Mouse (Mus musculus) splenic B cell, adult 2 months (primary cell): ENCODE results near the gene Med25.
"Not testable (repeated sequence)": the region's sequence is repeated elsewhere in the genome, so short reads cannot be mapped to it uniquely, and the experiment has no call there.

Experiments
- DNase-seq: peaks from one replicate; pipeline ENCODE4 v3.0.0-alpha.2; 2011; ENCODE audit warnings: low read depth, low spot score
- H3K27me3 ChIP-seq: 2 replicates; pipeline ENCODE4 v1.6.1; 2012; ENCODE audit warnings: mild to moderate bottlenecking, low read length, moderate library complexity, mixed read lengths; ENCODE audit not compliant: control insufficient read depth, poor library complexity, insufficient read depth, severe bottlenecking
- H3K36me3 ChIP-seq: 2 replicates; pipeline ENCODE4 v1.6.1; 2012; ENCODE audit warnings: mild to moderate bottlenecking, low read length, moderate library complexity, mixed read lengths; ENCODE audit not compliant: control insufficient read depth, poor library complexity, insufficient read depth, severe bottlenecking

Med25 gene

DNA sequence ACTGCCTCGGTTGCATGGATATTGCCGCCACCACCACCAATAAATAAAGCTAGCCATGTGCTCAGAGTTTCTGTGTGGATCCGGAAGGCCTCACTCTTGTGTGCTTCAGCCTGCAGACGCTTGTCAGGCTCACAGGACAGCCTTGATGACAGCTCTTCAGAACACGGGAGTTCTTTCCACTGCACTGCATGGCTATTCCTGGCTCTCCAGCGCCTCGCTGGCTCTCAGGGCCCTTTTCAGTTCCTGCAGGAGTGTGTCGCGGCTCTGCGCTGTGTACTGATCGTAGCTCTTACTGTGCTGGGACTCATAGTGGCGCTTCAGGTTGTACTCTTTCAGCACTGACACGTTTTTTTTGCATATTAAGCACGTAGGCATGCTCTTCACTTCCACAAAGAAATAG lies 14.7 kb downstream of the Med25 start:
- no peak for DNase-seq
- H3K27me3 ChIP-seq: no peaks in the 10 kb centered on the region
- H3K36me3 ChIP-seq: peaks cover 9% of the 10 kb centered on the region

DNA sequence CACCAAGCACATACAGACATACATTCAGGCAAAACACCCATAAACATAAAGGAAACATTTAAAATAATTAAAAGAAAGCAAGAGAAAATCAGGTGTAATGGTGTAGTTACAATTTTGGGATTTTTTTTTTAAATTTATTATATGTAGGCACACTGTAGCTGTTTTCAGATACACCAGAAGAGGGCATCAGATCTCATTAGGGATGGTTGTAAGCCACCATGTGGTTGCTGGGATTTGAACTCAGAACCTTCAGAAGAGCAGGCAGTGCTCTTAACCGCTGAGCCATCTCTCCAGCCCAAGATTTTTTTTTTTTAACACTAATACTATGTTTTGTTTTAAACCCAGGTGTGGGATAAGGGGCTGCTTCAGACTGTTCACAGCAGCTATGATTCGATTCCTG lies 20.7 kb downstream of the Med25 start:
- DNase-seq, H3K27me3 ChIP-seq, H3K36me3 ChIP-seq: not testable (repeated sequence)

DNA sequence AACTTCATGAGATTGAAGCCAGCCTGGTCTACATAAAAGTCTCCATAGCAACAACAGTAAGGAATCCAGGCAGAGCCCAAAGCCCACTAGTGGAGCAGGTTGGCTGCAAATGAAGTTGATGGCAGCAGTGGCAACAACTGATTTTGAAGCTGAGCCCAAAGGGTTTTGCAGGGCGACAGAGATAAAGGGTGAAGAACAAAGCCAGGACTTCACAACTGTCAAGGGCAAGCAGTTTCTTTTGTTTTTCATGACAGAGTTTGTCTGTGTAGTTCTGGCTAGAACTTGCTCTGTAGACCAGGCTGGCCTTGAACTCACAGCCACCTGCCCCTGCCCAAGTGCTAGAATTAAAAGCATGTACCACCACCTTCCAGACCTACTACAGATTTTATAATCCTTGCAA lies 21.3 kb downstream of the Med25 start:
- DNase-seq: no peak
- Histone ChIP-seq H3K36me3 (no peaks in the 10 kb centered on the region), H3K27me3 (no peaks in the 10 kb centered on the region)

DNA sequence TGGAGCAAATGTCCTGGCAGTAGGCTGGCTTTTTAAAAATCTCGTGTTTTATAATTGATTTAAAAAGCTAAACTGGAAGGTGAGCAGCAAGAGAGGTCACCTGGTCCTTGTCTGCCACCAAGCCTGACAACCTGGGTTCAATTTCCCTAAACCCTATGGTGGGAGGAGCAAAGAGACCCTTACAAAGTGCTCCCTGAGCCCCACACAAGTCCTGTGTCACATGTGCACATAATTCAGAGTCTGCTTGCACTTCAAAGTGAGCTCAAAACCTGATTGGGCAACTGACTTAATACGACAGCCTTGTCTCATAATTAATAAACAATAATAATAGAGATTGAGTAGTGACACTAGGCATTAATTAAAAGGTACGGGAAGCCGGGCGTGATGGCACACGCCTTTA lies 21.9 kb downstream of the Med25 start:
- no peak for DNase-seq

DNA sequence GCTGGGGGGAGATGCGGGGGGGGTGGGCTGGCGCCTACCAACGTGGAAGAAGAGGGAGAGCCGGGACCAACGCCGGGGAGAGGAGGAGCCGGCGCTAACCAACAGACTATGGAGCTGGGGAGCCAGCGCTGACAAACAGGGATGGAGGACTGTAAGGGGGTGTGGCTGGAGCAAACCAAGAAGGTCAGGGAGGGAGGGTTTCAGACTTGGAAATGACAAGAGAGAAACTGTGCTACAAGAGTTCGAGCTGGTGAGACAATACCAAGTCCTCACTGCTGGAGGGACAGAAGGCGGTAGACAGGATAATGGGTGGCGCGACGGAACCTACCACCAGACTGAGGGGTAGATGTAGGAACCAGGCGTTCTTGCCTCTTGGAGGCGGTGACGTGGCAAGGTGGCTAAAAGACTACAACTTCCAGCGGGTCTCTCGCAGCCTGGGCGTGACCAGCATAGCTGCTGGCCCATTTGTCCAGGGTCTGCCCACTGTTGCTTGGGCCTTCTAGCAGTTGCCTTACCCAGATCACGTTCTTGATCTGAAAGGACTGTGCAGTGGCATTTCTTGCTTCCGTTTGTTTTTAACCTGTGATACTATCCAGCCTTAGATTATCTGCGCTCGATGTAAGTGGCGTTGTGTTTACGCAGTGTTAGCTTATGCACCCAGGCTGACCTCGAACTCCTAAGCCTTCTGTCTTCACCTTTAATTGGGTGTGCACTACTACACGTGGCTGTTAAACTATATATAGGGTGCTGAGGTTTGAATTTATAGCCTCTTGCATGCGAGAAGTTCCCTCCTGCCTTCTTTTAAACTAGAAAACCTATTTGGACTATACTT lies 22.6 kb downstream of the Med25 start, which contains the start of gene Ptov1:
Gene Ptov1 (minus strand): TSS at position 92 of the 832 bp plus-strand sequence.
- Histone ChIP-seq H3K27me3 (no peaks in the 10 kb centered on the region), H3K36me3 (no peaks in the 10 kb centered on the region)
- peak; percentile 78 for DNase-seq

More for the DNA sequence above, 21.9 kb downstream of the Med25 start:
- H3K27me3 ChIP-seq: no peaks in the 10 kb centered on the region
- H3K36me3 ChIP-seq: no peaks in the 10 kb centered on the region

DNA sequence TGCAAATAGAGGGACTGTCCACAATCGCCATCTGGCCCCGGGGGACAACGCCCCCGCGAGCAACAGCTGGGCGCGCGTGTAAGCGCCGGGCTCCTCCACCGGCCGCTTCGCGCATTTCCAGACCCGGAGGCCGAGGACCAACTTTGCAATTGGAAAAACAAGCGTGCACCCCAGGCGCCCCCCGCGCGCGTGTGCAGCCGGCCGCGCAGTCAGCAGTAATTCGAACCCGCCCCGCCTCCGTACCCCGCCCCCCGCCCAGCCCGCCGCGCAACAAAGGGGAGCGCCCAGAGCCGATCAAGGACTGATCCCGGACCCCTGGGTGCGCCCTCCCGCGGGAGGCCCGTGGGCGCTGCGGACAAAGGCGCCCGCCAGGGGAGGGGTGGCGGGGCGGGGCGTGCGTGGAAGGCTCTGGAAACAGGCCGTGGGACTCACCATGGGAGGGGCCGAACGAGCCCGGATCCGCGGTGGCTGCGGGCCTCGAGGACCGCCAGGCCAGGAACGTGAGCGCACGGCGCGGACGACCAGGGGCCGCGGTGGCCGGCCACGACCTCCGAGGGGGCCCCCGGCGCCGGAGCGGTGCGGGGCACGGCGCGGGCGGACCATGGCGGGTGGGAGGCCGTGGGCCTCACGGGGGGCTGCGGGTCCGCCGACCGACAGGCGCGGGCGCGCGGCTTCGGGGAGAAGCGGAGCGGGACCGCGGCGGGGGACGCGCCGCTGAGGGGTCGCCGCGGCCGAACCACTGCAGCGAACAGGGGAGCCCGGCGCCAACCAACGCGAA lies 23.4 kb downstream of the Med25 start:
- peak; percentile 60 for DNase-seq
- Histone ChIP-seq H3K27me3 (no peaks in the 10 kb centered on the region), H3K36me3 (no peaks in the 10 kb centered on the region)

DNA sequence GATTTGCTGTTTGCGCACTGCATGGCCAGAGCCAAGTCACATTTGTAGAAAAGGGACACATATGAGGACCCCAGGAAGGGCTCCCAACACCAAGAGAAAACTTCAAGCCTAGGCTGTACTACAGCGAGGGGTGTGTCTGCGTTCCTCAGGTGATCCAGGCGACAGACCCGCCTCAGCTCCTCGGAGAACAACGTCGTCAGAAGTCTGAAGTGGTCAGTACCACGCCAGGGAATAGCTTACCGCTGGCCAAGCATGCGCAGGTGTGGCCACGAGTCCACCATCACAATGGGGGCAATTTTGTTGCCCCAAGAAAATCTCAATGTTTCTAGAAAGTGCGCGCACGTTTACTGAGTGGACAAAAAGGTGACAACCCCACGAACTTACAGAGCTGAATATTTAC lies 24.0 kb downstream of the Med25 start:
- H3K36me3 ChIP-seq: no peaks in the 10 kb centered on the region
- no peaks in the 10 kb centered on the region for H3K27me3 ChIP-seq
- DNase-seq: no peak

DNA sequence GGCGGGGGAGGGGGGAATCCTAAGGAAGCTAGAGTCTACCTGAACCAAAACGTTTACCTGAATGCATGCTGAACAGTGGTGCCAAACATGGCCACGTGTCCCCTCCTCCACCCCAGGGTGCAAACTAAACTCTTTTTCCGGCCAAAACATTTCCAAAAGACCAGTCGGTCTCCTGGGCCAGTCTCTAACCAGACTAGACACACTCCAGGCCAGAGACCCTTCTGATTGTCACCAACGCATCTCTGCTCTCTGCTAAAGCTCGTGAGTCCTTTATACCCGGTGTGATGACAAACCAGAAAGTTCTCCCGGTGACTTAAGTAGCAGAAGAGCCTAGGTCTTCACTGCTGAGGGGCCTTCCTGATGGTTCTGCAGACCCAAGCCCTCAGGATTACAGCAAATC lies 24.7 kb downstream of the Med25 start:
- no peaks in the 10 kb centered on the region for H3K27me3 ChIP-seq
- no peaks in the 10 kb centered on the region for H3K36me3 ChIP-seq
- no peak for DNase-seq

DNA sequence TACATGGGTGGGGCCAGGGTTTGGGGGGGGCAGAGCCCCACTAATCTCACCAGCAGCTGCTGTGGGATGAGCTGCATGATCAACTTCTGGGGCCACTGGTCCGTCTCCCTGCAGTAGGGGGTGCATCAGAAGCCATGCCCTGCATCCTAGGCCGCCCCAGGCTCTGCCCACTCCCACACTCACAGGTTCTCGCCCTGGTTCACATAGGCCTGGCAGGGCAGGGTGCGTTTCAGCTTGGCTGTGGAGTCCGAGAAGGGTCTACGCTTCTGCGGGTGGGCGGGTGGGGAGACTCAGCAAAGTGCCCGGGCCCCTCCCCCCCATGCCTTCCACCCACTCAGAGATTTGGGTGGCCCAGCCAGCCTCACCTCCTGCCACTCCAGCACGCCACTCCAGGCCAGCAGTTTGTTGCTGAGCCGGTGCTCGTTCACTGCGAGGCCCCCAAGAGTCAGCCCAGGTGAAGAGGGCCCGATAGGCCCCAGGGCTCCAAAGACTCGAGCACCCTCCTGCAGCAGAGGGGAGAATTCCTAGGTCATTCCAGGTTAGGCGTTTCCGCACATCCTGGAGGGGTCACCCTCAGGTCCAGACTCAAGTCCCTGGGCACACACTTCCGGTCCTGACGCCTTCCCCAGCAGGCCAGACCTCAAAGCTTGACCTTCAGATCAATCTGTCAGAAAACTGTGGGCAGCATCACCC lies 25.4 kb downstream of the Med25 start:
- no peak for DNase-seq
- H3K27me3 ChIP-seq: no peaks in the 10 kb centered on the region
- no peaks in the 10 kb centered on the region for H3K36me3 ChIP-seq

DNA sequence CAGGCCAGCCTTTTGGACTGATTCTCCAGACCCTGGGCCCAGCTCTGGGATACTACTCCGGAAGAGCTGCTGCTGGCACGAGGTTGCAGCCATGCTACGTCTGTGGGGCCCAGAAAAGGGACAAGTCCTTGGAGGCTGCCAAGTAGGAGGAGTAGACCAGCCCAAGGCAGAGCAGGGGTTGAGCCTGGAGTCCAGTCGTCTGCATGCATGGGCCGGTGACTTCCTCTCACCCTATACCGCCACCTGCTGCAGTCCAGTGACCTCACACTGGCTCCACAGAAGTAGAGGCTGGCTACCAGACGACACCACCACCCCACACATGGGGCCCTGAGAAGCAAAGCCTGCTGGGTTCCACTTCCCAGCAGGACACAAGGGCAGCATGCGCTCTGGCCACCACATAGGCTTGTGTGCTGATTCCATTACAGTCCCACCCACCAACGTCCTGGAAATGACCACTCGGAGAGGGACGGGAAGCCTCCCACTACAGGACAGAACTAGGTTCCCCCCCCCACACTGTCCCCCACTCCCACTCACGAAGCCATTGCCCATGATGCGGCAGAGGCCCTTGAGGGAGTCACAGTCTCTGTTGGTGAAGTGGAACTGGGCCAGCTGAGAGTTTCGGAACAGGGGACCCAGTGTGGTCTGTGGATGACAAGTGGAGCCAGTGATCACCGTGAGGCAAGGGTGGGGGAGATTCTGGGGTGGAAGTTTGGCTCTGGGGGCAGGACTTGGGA lies 26.1 kb downstream of the Med25 start:
- H3K27me3 ChIP-seq: no peaks in the 10 kb centered on the region
- DNase-seq: peak; percentile 41
- no peaks in the 10 kb centered on the region for H3K36me3 ChIP-seq

DNA sequence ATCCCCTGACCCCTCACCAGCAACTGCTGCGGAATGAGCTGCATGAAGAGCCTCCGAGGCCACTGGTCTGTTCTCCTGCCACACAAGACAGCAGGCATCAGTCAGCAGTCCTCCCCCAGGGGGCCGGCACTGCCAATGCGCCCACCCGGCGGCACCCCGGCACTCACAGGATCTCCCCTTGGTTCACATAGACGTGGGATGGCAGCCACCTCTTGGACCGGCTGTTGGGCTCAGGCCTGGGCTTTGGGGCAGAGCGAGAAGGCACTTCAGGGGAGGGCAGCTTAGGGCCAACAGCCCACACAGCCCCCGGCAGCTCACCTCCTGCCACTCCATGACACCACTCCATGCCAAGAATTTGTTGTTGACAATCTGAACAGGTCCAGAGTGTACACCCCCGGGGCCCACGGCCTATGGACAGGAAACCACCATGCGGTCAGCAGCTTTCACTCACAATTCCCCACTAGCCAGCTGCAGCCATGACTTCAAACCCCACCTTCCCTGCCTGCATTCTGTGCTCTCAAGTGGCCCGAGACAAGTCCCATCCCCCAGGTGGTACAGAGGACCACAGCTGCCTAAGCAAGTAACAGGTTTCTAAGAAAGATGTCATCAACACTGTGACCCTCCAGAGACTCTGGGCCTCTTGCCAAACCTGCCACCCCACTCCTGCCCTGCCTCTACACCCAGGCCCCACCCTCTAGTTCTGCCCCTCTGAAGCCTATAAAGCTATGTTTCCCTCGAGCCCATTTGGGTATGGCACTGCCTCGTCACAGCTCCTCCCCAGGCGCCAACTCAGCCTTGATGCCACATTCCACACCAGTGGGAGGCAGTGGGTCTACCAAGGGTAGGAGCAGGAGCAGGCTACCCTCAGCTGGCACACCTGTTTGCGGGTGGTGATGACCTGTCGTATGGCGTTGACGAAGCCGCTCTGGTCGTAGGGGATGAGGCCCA lies 27.6 kb downstream of the Med25 start:
- Histone ChIP-seq H3K36me3 (no peaks in the 10 kb centered on the region), H3K27me3 (no peaks in the 10 kb centered on the region)
- DNase-seq: no peak

DNA sequence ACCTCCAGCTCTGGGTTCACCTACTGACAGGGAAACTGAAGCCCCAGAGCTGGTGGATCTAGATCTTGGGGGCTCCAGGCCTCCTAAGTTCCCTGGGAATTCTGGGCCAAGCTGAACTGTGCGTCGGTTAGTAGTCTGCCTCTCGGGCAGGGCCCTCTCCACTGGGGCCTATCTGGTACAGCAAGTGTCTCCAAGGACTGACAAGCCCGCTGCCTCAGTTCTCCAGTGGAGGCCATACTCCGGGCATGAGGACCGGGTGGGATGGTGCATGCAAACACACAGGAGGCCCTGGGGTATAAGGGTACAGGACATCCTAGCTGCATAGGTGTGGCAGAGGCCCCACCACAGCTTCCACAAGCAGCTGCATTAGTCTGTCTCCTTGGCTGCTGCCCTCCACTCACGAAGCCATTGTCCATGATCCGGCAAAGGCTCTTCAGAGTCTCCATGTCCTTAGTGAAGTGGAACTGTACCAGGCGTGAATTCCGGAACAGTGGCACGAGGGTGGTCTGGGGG lies 28.5 kb downstream of the Med25 start:
- DNase-seq: no peak
- Histone ChIP-seq H3K36me3 (no peaks in the 10 kb centered on the region), H3K27me3 (no peaks in the 10 kb centered on the region)

DNA sequence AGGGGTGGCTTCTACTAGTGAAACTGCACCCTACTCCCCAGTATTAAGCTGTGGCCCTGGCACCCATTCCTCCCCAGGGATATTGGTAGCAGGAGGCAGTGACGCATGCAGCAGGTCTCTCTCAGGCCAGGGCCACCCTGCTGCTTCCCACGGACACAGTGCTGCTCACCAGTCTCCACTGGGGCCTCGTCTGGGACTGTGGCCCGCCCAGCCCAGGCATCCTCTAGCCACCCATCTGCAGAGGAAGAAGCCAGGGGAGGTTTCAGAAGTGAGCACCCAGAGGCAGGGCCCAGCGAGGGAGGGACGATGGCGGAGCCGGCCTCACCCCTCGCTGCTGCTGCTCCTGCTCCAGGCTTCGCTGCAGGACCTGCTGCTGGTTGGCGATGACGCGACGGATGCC lies 29.3 kb downstream of the Med25 start:
- no peaks in the 10 kb centered on the region for H3K27me3 ChIP-seq
- DNase-seq: no peak
- no peaks in the 10 kb centered on the region for H3K36me3 ChIP-seq
